Mouse (Mus musculus): ENCODE data around the gene Med28.

Gene Med28

GRCm38 (mm10) chr5:45512908-45513307, 7.1 kb upstream of the Med28 start:
- DNase-seq (ENCODE audit: low spot score in 2 of 2), result no peak

DNA sequence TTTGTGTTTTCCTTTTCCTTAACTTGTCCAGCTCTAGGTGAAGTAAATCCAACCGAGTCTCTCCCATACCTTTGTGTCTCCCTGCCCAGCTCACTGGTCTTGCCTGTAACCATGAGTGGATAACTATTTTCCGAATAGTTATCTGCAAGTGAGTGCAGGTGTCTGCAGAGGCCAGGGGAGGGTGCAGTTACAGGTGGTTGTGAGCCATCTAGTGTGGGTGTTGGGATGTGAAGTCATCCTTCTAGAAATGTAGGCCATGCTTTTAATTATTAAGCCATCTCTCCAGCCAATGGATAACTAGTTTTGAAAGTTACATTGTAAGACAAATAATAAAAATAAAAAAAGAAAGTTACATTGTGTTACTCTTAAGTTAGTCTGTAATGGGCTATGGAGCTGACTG, 6.5 kb upstream of the Med28 start:
- DNase-seq (ENCODE audit: low spot score in 2 of 2), result no peak

DNA sequence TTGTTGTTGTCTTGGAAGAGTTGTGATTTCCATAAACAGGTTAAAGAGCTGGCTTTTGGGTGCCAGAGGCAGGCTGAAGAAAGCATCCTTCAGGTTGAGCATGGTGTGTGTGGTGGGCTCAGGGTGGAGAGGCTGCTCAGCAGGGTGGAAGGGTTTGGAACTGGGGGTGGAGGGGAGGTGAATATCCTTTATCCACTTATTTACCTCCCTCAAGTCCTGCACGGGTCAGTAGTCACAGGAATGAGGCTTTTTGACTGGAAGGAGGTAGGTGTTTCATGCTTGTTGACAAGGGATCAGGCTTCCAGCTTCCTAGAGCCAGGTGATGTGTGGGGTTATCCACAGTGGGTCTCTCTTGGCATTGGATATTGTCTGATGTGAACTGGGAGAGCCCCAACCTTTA, 5.4 kb upstream of the Med28 start:
- DNase-seq (ENCODE audit: low spot score in 2 of 2), result no peak

DNA sequence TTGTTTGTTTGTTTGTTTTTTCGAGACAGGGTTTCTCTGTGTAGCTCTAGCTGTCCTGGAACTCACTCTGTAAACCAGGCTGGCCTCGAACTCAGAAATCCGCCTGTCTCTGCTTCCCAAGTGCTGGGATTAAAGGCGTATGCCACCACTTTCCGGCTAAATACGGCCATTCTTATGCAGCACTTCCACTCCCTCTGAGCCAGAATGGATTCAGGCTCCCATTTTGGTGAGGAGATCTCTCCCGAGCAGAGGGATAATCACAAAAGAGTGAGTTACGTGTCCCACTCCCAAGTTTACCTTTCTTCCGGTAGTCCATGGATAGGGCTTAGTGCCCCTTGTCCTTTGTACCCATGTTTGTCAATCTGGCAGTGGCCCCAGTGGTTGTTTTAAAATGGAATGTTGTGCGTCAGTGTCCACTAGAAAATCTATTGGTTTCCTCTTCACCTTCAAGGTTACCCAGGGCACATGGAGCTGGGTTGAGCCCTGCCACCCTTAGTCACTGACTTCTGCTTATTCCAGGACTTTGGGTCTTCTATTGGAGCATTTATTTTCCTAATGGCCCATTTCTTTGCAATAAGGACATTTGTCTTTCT, 4.8 kb upstream of the Med28 start:
- DNase-seq (ENCODE audit: low spot score in 2 of 2), result no peak

GRCm38 (mm10) chr5:45520809-45521110, 731 bp downstream of the Med28 start:
- DNase-seq (ENCODE audit: low spot score in 2 of 2), result no peak

- DNase-seq (ENCODE audit: low spot score in 2 of 2), result no peak
These were observed 1.6 kb downstream of the Med28 start for GRCm38 (mm10) chr5:45521601-45522000.

- DNase-seq (ENCODE audit: low spot score in 2 of 2), result no peak
These were observed 5.1 kb downstream of the Med28 start for GRCm38 (mm10) chr5:45525101-45525500.

DNA sequence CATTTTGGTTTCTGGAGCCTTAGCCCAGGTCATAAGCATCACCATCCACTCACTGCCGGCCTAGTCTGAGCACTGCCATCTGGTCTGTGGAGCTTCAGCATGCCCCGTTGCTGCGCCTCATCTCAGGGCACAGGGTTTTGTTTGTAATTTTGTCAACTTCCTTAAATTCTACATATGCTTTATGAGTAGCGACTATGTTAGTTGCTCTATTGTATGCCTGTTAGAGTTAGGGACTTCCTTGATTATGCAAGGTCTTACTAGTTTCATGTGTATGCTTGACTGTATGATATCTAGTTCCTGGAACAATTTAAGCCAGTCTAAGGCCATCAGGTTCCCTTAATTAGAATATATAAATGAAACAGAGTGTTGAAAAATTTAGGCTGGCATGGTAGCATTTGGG, 6.3 kb downstream of the Med28 start:
- no peak for DNase-seq (ENCODE audit: low spot score in 2 of 2)

DNA sequence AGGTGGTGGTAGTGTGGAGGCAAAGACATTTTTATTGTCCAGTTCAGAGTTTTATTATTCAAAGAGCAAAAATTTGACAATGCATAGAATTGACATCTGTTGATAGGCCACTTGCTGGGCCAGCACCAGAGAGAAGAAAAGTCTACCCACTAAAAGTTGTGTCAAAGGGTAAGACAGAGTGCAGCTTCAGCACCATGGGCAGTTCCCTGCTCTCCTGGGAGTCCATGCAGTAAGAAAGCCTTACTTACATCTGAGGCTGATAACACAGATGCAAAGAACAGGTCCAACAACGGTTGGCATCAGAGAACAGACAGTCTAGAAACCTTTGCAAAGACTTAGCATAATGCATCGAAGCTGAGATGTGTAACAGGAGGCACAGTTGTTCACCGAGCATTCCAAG, 9.7 kb downstream of the Med28 start:
- no peak for DNase-seq (ENCODE audit: low spot score in 2 of 2)

- DNase-seq (ENCODE audit: low spot score in 2 of 2), result peak in 1 of 2 experiments; percentile 11
These were observed 14.5 kb downstream of the Med28 start for GRCm38 (mm10) chr5:45534319-45535098.

GRCm38 (mm10) chr5:45535177-45535576, 15.1 kb downstream of the Med28 start:
- no peak for DNase-seq (ENCODE audit: low spot score in 2 of 2)

GRCm38 (mm10) chr5:45539502-45539901, 19.5 kb downstream of the Med28 start:
- no peak for DNase-seq (ENCODE audit: low spot score in 2 of 2)

DNA sequence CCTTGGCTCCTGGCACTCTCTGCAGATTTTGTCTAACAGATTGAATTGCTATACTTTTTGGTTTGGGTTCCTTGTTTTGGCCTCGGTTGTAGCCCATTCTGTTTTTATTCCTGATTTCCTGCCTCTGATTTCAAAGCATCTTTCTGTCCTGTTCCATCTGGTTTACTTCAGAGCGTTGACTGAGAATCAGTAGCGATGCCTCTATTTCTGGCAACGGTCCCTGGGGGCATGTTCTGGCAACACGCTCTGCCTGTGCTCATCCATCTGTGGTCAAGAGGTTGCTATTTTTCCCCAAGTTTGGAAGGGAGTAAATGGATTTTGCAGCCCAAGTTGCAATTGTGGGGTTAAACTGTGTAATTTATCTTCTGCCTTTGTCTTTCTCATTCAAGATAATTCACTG, 23.3 kb downstream of the Med28 start:
- no peak for DNase-seq (ENCODE audit: low spot score in 2 of 2)

GRCm38 (mm10) chr5:45549586-45549985, 29.6 kb downstream of the Med28 start:
- DNase-seq (ENCODE audit: low spot score in 2 of 2), result no peak

- no peak for DNase-seq (ENCODE audit: low spot score in 2 of 2)
These were observed 44.0 kb downstream of the Med28 start for GRCm38 (mm10) chr5:45564054-45564453.

- no peak for DNase-seq (ENCODE audit: low spot score in 2 of 2)
These were observed 45.8 kb downstream of the Med28 start for GRCm38 (mm10) chr5:45565829-45566228.

DNA sequence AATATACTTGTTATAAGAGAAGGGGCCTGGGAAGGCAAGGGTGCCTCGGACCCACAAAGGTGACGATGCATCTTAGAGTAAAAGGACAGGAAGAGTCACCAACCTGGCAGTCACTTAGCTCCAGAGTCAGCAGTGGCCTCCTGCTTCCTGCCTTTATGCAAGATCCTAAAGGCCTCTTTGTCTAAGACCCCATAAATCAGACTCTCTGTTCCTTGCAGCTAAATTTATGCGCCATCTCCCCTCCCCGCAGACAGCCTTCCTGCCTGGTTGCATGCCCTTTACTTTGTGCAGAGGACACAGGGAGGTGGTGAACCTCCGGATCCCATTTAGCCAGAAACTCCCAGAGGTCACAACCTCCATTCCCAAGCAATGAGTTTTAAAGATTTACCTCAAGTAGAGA, 52.8 kb downstream of the Med28 start:
- DNase-seq (ENCODE audit: low spot score in 2 of 2), result no peak

DNA sequence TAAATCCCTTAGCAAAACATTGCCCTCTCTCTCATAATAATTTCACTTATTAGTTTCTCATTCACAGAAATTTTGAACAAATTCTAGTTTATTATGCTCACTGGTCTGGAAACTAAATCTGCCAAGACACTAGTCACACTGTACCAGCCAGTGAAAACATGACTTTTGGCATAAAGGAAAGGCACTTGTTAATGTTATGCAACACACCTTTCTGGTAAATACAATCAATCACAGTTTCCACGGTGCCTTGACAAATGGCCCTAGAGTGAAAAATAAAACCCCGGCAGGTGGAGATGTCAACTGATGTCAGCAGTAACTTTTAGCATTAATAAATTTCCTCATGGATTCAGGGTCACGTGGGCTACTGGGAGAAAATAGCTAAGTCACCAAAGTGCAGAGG, 56.7 kb downstream of the Med28 start:
- DNase-seq (ENCODE audit: low spot score in 2 of 2), result no peak

- DNase-seq (ENCODE audit: low spot score in 2 of 2), result no peak
These were observed 57.3 kb downstream of the Med28 start for GRCm38 (mm10) chr5:45577376-45577775.
